Mouse (Mus musculus): ENCODE results near the gene Hesx1. TPM values are rescaled to one million over a fixed set of nuclear protein-coding genes. Genes with fewer than 3 reads are reported as not detected.
A peak's percentile ranks its signal among the peaks of the same experiment; 100 is the strongest.

Hesx1 gene
- polyA plus RNA-seq, 1 experiment from 2014 or later = 0.29 TPM

GRCm38 (mm10) chr14:27043416-27043815 is 49.2 kb downstream of the Hesx1 start:
- 27% methylated on average over 5 of the region's 5 CpGs for WGBS
- no peaks in the 10 kb centered on the region for H3K27me3 ChIP-seq (ENCODE audit: control insufficient read depth, insufficient read depth, low read length)
- no peak overlapping the region for H3K27ac ChIP-seq (ENCODE audit: low read length)
- no peak for ATAC-seq (replicated peaks; ENCODE audit: extremely low read depth, insufficient read depth, low FRiP score)
- H3K4me3 ChIP-seq (ENCODE audit: low read length) = no peak overlapping the region
- H3K4me1 ChIP-seq (ENCODE audit: control insufficient read depth, insufficient read depth, low read length) = peaks cover 39% of the 10 kb centered on the region
- H3K9me3 ChIP-seq (replicated peaks; ENCODE audit: control insufficient read depth, low read length) = no peaks in the 10 kb centered on the region
- H3K4me2 ChIP-seq (ENCODE audit: low read depth, low read length) = no peak overlapping the region
- no peaks in the 10 kb centered on the region; the same call in 1 of the 2 replicates for H3K36me3 ChIP-seq (ENCODE audit: control insufficient read depth, insufficient read depth)
- H3K9ac ChIP-seq (ENCODE audit: low read length) = no peak overlapping the region

- peak; percentile 38; the same call in 1 of the 2 replicates for ATAC-seq (replicated peaks; ENCODE audit: extremely low read depth, insufficient read depth, low FRiP score)
- peak overlapping the region; percentile 14 for H3K4me2 ChIP-seq (ENCODE audit: low read depth, low read length)
Observed at GRCm38 (mm10) chr14:27044221-27044966, 50.2 kb downstream of the Hesx1 start.

GRCm38 (mm10) chr14:27044967-27045361 is 50.7 kb downstream of the Hesx1 start:
- Histone ChIP-seq H3K27ac (ENCODE audit: low read length) (peak overlapping the region; percentile 47; the same call in 1 of the 2 replicates), H3K36me3 (ENCODE audit: control insufficient read depth, insufficient read depth) (no peaks in the 10 kb centered on the region; the same call in 1 of the 2 replicates), H3K9ac (ENCODE audit: low read length) (no peak overlapping the region), H3K4me3 (ENCODE audit: low read length) (no peak overlapping the region), H3K27me3 (ENCODE audit: control insufficient read depth, insufficient read depth, low read length) (no peaks in the 10 kb centered on the region), H3K9me3 (replicated peaks; ENCODE audit: control insufficient read depth, low read length) (no peaks in the 10 kb centered on the region), H3K4me2 (ENCODE audit: low read depth, low read length) (peak overlapping the region; percentile 14), H3K4me1 (ENCODE audit: control insufficient read depth, insufficient read depth, low read length) (peaks cover 38% of the 10 kb centered on the region)
- 14% methylated on average over 2 of the region's 2 CpGs for WGBS
- peak; percentile 66 for ATAC-seq (replicated peaks; ENCODE audit: extremely low read depth, insufficient read depth, low FRiP score)

More at GRCm38 (mm10) chr14:27044221-27044966, 50.2 kb downstream of the Hesx1 start:
- Histone ChIP-seq H3K27ac (ENCODE audit: low read length) (peak overlapping the region; percentile 47; the same call in 1 of the 2 replicates), H3K27me3 (ENCODE audit: control insufficient read depth, insufficient read depth, low read length) (no peaks in the 10 kb centered on the region), H3K4me3 (ENCODE audit: low read length) (no peak overlapping the region), H3K9me3 (replicated peaks; ENCODE audit: control insufficient read depth, low read length) (no peaks in the 10 kb centered on the region), H3K9ac (ENCODE audit: low read length) (no peak overlapping the region), H3K4me1 (ENCODE audit: control insufficient read depth, insufficient read depth, low read length) (peaks cover 43% of the 10 kb centered on the region), H3K36me3 (ENCODE audit: control insufficient read depth, insufficient read depth) (no peaks in the 10 kb centered on the region; the same call in 1 of the 2 replicates)
- 8% methylated on average over 11 of the region's 11 CpGs for WGBS

- no peaks in the 10 kb centered on the region for H3K27me3 ChIP-seq (ENCODE audit: control insufficient read depth, insufficient read depth, low read length)
- no peak overlapping the region for H3K9ac ChIP-seq (ENCODE audit: low read length)
- no peaks in the 10 kb centered on the region; the same call in 1 of the 2 replicates for H3K36me3 ChIP-seq (ENCODE audit: control insufficient read depth, insufficient read depth)
- no peak for ATAC-seq (replicated peaks; ENCODE audit: extremely low read depth, insufficient read depth, low FRiP score)
- H3K27ac ChIP-seq (ENCODE audit: low read length) = no peak overlapping the region
- H3K4me3 ChIP-seq (ENCODE audit: low read length) = no peak overlapping the region
- H3K9me3 ChIP-seq (replicated peaks; ENCODE audit: control insufficient read depth, low read length) = no peaks in the 10 kb centered on the region
- no peak overlapping the region for H3K4me2 ChIP-seq (ENCODE audit: low read depth, low read length)
- peaks cover 31% of the 10 kb centered on the region for H3K4me1 ChIP-seq (ENCODE audit: control insufficient read depth, insufficient read depth, low read length)
- WGBS = 72% methylated on average over 8 of the region's 8 CpGs
Observed at GRCm38 (mm10) chr14:27048231-27048956, 54.2 kb downstream of the Hesx1 start.

DNA sequence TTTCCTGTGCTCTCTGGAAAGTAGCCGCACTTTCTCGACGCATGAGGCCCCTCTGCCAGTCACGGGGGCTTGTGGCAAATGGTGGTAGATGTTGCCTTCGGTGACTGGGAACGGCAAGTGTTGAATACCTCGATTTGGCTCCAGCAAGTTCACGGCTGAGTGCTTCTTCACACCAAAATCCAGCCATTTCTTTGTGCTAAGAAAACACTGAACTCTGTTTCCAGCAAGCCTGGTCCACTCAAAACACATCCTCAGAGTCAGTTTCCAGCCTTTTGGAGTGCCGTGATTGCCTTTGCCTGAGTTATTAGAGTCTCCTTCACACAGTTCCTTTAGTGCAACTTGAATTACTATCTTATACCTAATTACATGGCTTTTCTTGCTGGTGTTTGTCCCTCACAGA is 55.8 kb downstream of the Hesx1 start:
- Histone ChIP-seq H3K4me3 (ENCODE audit: low read length) (no peak overlapping the region), H3K9ac (ENCODE audit: low read length) (no peak overlapping the region), H3K27ac (ENCODE audit: low read length) (no peak overlapping the region), H3K9me3 (replicated peaks; ENCODE audit: control insufficient read depth, low read length) (no peaks in the 10 kb centered on the region), H3K4me2 (ENCODE audit: low read depth, low read length) (no peak overlapping the region), H3K4me1 (ENCODE audit: control insufficient read depth, insufficient read depth, low read length) (peaks cover 15% of the 10 kb centered on the region), H3K27me3 (ENCODE audit: control insufficient read depth, insufficient read depth, low read length) (no peaks in the 10 kb centered on the region), H3K36me3 (ENCODE audit: control insufficient read depth, insufficient read depth) (no peaks in the 10 kb centered on the region; the same call in 1 of the 2 replicates)
- ATAC-seq (replicated peaks; ENCODE audit: extremely low read depth, insufficient read depth, low FRiP score) = no peak
- WGBS = 54% methylated on average over 9 of the region's 9 CpGs

- WGBS = 63% methylated on average over 18 of the region's 18 CpGs
- no peak for ATAC-seq (replicated peaks; ENCODE audit: extremely low read depth, insufficient read depth, low FRiP score)
- H3K27ac ChIP-seq (ENCODE audit: low read length) = no peak overlapping the region
Observed at GRCm38 (mm10) chr14:27050560-27051510, 56.6 kb downstream of the Hesx1 start.

DNA sequence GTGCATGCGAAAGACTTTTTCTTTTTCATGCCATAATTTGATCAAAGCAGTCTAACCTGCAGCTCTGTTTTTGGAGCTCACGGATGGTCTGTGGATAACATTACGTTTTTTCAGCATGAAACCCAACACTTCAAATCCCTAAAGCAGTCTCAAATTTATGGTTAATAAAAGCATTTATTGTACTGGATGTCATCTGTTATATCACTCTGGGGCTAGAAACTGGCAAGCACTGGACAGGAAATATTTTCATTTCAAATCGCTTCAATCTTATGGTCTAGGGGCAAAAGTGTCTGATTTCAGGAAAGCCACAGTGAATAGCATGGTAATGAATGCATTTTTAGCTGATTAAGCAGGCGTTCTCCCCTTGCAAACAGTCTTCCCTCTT is 57.3 kb downstream of the Hesx1 start:
- Histone ChIP-seq H3K4me1 (ENCODE audit: control insufficient read depth, insufficient read depth, low read length) (peaks cover 7% of the 10 kb centered on the region; the same call in 1 of the 2 replicates), H3K27me3 (ENCODE audit: control insufficient read depth, insufficient read depth, low read length) (no peaks in the 10 kb centered on the region), H3K9me3 (replicated peaks; ENCODE audit: control insufficient read depth, low read length) (no peaks in the 10 kb centered on the region), H3K36me3 (ENCODE audit: control insufficient read depth, insufficient read depth) (no peaks in the 10 kb centered on the region; the same call in 1 of the 2 replicates), H3K4me3 (ENCODE audit: low read length) (no peak overlapping the region), H3K27ac (ENCODE audit: low read length) (no peak overlapping the region), H3K4me2 (ENCODE audit: low read depth, low read length) (no peak overlapping the region), H3K9ac (ENCODE audit: low read length) (no peak overlapping the region)
- 70% methylated on average over 5 of the region's 5 CpGs for WGBS
- no peak for ATAC-seq (replicated peaks; ENCODE audit: extremely low read depth, insufficient read depth, low FRiP score)

More at GRCm38 (mm10) chr14:27050560-27051510, 56.6 kb downstream of the Hesx1 start:
- Histone ChIP-seq H3K9me3 (replicated peaks; ENCODE audit: control insufficient read depth, low read length) (no peaks in the 10 kb centered on the region), H3K4me3 (ENCODE audit: low read length) (no peak overlapping the region), H3K4me2 (ENCODE audit: low read depth, low read length) (no peak overlapping the region), H3K4me1 (ENCODE audit: control insufficient read depth, insufficient read depth, low read length) (peaks cover 9% of the 10 kb centered on the region; the same call in 1 of the 2 replicates), H3K27me3 (ENCODE audit: control insufficient read depth, insufficient read depth, low read length) (no peaks in the 10 kb centered on the region), H3K36me3 (ENCODE audit: control insufficient read depth, insufficient read depth) (no peaks in the 10 kb centered on the region; the same call in 1 of the 2 replicates), H3K9ac (ENCODE audit: low read length) (no peak overlapping the region)

Data from heart, embryonic 16.5 days (tissue).